Mouse (Mus musculus): Measurements from ENCODE around the gene Trim47.

DNA sequence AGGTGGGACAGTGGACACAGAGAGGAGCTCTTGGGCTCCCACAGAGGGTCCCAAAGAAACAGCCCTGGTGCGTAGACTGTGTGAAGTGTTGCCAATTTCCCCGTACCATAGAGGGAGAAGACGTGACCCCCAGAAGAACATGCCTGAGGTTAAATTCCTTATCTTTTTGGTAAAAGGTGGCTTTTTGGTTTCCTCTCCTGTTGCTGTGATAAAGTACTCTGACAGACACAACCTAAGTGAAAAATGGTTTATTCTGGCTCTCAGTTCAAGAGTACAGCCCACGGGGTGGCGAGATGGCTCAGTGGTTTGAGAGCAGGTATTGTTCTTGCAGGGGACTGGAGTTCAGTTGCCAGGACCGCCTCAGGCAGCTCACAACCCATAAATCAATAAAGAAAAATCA lies 27.5 kb downstream of the Trim47 start:
- TF ChIP-seq CTCF (IDR thresholded peaks at IDR 0.05; ENCODE audit: insufficient read depth, low read depth, low read length) (no peak), POLR2A (IDR thresholded peaks at IDR 0.05; ENCODE audit: insufficient read depth, low read depth, low read length) (no peak)

Measured in olfactory bulb, adult 2 months (tissue).